Mouse (Mus musculus) myocyte (in vitro differentiated cells): ENCODE data around the gene Samm50. TPM values are rescaled to one million over a fixed set of nuclear protein-coding genes. Genes with fewer than 3 reads are reported as not detected.

Experiments
- H3K27me3 ChIP-seq: one replicate; pipeline ENCODE4 v1.6.1; 2011; ENCODE audit not compliant: control insufficient read depth, insufficient read depth, insufficient read length
- H3K36me3 ChIP-seq: one replicate; pipeline ENCODE4 v1.6.1; 2011; ENCODE audit not compliant: control insufficient read depth, insufficient read depth
- H3K4me2 ChIP-seq: one replicate; pipeline ENCODE4 v1.6.1; 2011; ENCODE audit warnings: low read depth, control low read depth
- H3K4me3 ChIP-seq: one replicate; pipeline ENCODE4 v1.5.1; 2011; ENCODE audit warnings: mild to moderate bottlenecking, control low read depth, moderate library complexity
- H3K79me2 ChIP-seq: one replicate; pipeline ENCODE4 v1.6.1; 2011; ENCODE audit not compliant: control insufficient read depth, insufficient read depth
- H3ac ChIP-seq: one replicate; pipeline ENCODE4 v1.6.1; 2011; ENCODE audit not compliant: control insufficient read depth, insufficient read length
- CEBPB ChIP-seq: IDR thresholded peaks from 2 replicates; pipeline ENCODE4 v1.6.1; 2011; ENCODE audit warnings: mild to moderate bottlenecking, moderate library complexity; ENCODE audit not compliant: poor library complexity, insufficient read depth, severe bottlenecking
- E2F4 ChIP-seq: IDR thresholded peaks from one replicate; pipeline ENCODE4 v1.6.1; 2011; ENCODE audit warnings: mild to moderate bottlenecking, control low read depth, moderate library complexity; ENCODE audit not compliant: insufficient read depth
- MAX ChIP-seq: IDR thresholded peaks from one replicate; pipeline ENCODE4 v1.6.1; 2011; ENCODE audit warnings: low read depth, mild to moderate bottlenecking, control low read depth
- MYOD1 ChIP-seq, 3 experiments: IDR thresholded peaks; one replicate each; pipeline ENCODE4 v1.6.1; 2011; ENCODE audit warnings: control low read depth in 2 of 3, low read depth in 2 of 3, mild to moderate bottlenecking in 2 of 3, moderate library complexity in 1 of 3; ENCODE audit not compliant: insufficient read length in 2 of 3, control insufficient read depth in 1 of 3
- MYOG ChIP-seq, 3 experiments: IDR thresholded peaks; one replicate each; pipeline ENCODE4 v1.6.1; 2011; ENCODE audit warnings: control low read depth in 2 of 3, low read depth in 2 of 3, mild to moderate bottlenecking in 2 of 3; ENCODE audit not compliant: insufficient read length in 2 of 3, control insufficient read depth in 1 of 3, insufficient read depth in 1 of 3
- POLR2A ChIP-seq: IDR thresholded peaks from one replicate; pipeline ENCODE4 v1.6.1; 2011; ENCODE audit warnings: low read depth, mild to moderate bottlenecking, control low read depth, moderate library complexity; ENCODE audit not compliant: insufficient read length
- POLR2AphosphoS2 ChIP-seq: IDR thresholded peaks from one replicate; pipeline ENCODE4 v1.6.1; 2011; ENCODE audit warnings: low read depth, control low read depth; ENCODE audit not compliant: insufficient read length
- REST ChIP-seq: IDR thresholded peaks from one replicate; pipeline ENCODE4 v1.6.1; 2011; ENCODE audit warnings: mild to moderate bottlenecking, control low read depth, moderate library complexity; ENCODE audit not compliant: insufficient read depth, insufficient read length
- SRF ChIP-seq: IDR thresholded peaks from one replicate; pipeline ENCODE4 v1.6.1; 2011; ENCODE audit warnings: low read depth; ENCODE audit not compliant: control insufficient read depth, insufficient read length
- TCF12 ChIP-seq: IDR thresholded peaks from one replicate; pipeline ENCODE4 v1.6.1; 2011; ENCODE audit warnings: mild to moderate bottlenecking, control low read depth; ENCODE audit not compliant: poor library complexity, insufficient read depth, severe bottlenecking
- TCF3 ChIP-seq: IDR thresholded peaks from one replicate; pipeline ENCODE4 v1.6.1; 2011; ENCODE audit warnings: low read depth, control low read depth; ENCODE audit not compliant: insufficient read length
- USF1 ChIP-seq: IDR thresholded peaks from one replicate; pipeline ENCODE4 v1.6.1; 2011; ENCODE audit warnings: low read depth, mild to moderate bottlenecking, control low read depth, moderate library complexity
- polyA plus RNA-seq: library from polyadenylated mRNA; unstranded; fragments of >200 nt; fragmentation: generic; extraction: Trizol; gene quantifications from one replicate; pipeline ENCODE4 v1.2.1, GENCODE M21; 2012; ENCODE audit warnings: missing spikeins

Gene Samm50
- polyA plus RNA-seq, 1 experiment: 116 TPM

DNA sequence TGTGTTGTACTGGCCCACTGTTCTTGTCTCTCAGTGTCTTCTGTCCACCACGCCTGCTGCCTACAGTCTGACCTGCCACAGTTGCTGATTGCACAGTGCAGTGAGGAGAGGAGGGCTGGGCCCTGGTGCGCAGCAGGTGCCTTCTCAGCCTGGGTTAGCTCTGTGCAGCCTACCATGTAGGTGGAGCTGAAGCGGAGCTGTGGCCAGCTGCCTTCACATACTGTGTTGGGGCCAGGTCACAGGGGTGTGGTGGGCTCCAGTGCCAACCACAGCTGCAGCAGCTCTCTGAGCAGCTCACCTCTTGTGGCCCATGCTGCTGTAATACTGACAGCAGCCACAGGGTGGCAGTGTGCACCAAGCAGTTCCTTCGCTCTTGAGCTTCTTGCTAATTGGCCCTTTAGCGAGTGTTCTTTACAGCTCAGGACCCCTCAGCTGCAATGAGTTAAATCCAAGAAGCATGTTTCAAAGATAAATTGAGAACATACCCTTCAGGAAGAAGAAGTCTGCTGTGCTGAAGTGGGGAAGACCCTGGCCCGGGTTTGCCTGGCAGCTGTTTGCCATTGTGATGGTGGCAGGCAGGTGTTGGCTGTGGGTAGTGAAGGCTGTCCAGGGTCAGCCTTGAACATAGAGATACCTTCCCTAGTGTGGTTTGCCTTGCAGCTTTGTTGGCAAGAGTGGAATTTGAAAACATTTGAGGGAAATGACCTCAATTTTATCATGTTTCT lies 20.2 kb downstream of the Samm50 start:
- Histone ChIP-seq H3K27me3 (no peaks in the 10 kb centered on the region), H3K4me2 (peak overlapping the region; percentile 71), H3K4me3 (no peak overlapping the region), H3ac (no peak overlapping the region), H3K79me2 (no peaks in the 10 kb centered on the region), H3K36me3 (peaks cover 23% of the 10 kb centered on the region)
- TF ChIP-seq MYOG (IDR thresholded peaks at IDR 0.05; ENCODE audit: control insufficient read depth in 1 of 3, insufficient read depth in 1 of 3, insufficient read length in 2 of 3, low read depth in 2 of 3): peak; percentile 15 to 92 (median 89)
- peak; percentile 75 to 98 (median 93) for TF ChIP-seq MYOD1 (IDR thresholded peaks at IDR 0.05; ENCODE audit: control insufficient read depth in 1 of 3, insufficient read length in 2 of 3, low read depth in 2 of 3)
- peak; percentile 74 for TF ChIP-seq TCF3
- TF ChIP-seq POLR2AphosphoS2: no peak
- no peak for TF ChIP-seq CEBPB
- peak; percentile 75 for TF ChIP-seq TCF12
- no peak for TF ChIP-seq REST
- TF ChIP-seq USF1: no peak
- no peak for TF ChIP-seq POLR2A
- TF ChIP-seq SRF: no peak
- no peak for TF ChIP-seq MAX
- no peak for TF ChIP-seq E2F4

DNA sequence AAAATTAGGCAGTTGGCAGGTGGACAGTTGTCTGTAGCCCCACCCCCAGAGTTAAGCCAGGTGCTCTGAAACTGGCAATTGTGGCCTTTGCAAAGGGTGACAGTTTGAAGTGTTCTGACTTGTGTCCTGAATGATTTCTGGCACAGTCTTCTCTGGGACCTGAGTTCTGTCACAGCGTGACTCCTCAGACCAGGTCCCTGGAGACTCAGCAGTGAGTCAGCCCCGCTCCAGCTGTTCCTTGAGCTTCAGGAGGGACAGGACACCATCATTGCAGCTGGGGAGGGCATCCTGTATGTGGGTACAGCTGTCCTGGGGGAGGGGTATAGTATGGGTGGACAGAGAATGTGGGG lies 20.7 kb downstream of the Samm50 start:
- TF ChIP-seq E2F4: no peak
- TF ChIP-seq SRF: no peak
- no peak for TF ChIP-seq MAX
- no peak for TF ChIP-seq REST
- TF ChIP-seq POLR2AphosphoS2: peak; percentile 38
- TF ChIP-seq CEBPB: no peak
- no peak for TF ChIP-seq USF1
- no peak for TF ChIP-seq POLR2A
- peak; percentile 99 for TF ChIP-seq TCF12
- TF ChIP-seq MYOG (IDR thresholded peaks at IDR 0.05; ENCODE audit: control insufficient read depth in 1 of 3, insufficient read depth in 1 of 3, insufficient read length in 2 of 3, low read depth in 2 of 3): peak; percentile 90 to 99 (median 98)
- TF ChIP-seq MYOD1 (IDR thresholded peaks at IDR 0.05; ENCODE audit: control insufficient read depth in 1 of 3, insufficient read length in 2 of 3, low read depth in 2 of 3): peak; percentile 88 to 99 (median 99)
- TF ChIP-seq TCF3: peak; percentile 99
- Histone ChIP-seq H3K27me3 (no peaks in the 10 kb centered on the region), H3K4me2 (peak overlapping the region; percentile 71), H3K36me3 (peaks cover 18% of the 10 kb centered on the region), H3K79me2 (no peaks in the 10 kb centered on the region), H3ac (no peak overlapping the region), H3K4me3 (no peak overlapping the region)

DNA sequence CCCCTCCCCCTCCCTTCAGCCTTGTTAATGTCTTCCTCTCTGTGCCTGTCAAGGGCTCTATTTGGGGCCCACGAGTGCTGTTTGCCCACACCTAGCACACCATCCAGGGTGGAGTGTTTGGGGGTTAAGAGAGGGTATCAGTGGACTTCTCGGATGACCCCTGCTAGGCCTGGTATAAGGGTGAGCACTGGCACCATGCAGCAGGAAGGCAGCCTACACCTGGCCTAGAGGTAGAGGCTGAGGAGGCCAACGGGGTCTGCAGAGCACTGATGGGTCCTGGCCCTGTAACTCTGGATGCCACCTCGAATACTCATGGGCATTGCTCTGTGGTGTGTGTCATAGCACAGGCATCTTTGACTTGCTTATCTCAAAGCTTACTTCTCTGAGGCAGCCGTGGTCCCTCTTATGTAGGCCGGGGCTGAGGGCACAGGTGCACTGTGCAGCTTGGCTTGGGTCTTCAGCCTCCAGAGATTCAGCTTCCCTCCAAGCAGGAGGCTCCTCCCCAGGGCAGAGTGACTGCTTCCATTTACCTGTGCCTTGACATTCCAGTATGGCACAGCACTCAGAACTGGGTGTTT lies 21.2 kb downstream of the Samm50 start:
- peak; percentile 30 for TF ChIP-seq SRF
- TF ChIP-seq USF1: no peak
- no peak for TF ChIP-seq MYOD1 (IDR thresholded peaks at IDR 0.05; ENCODE audit: control insufficient read depth in 1 of 3, insufficient read length in 2 of 3, low read depth in 2 of 3)
- no peak for TF ChIP-seq TCF12
- peak in 2 of 3 experiments; percentile 17 to 27 for TF ChIP-seq MYOG (IDR thresholded peaks at IDR 0.05; ENCODE audit: control insufficient read depth in 1 of 3, insufficient read depth in 1 of 3, insufficient read length in 2 of 3, low read depth in 2 of 3)
- H3K79me2 ChIP-seq: no peaks in the 10 kb centered on the region
- no peak overlapping the region for H3ac ChIP-seq
- no peak overlapping the region for H3K4me3 ChIP-seq
- H3K36me3 ChIP-seq: peaks cover 14% of the 10 kb centered on the region
- no peaks in the 10 kb centered on the region for H3K27me3 ChIP-seq
- peak overlapping the region; percentile 71 for H3K4me2 ChIP-seq

DNA sequence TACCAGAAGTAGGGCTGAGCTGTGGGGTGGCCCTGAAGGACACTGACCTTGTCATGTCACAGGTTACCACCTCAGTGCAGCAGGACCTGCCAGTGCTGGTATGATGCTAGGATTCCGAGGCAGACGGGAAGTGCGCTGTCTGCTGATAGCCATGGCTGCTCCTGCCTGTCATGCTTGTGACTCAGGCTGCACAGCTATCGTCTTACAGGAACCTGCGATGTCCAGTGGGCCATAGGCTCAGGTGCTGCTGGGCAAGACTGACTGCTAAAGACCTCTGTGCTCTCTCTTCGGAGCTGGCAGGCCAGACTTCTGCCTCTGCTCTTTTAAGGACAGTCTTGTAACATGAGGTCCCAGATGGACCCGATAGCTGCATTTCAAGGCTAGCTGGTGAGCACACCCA lies 22.4 kb downstream of the Samm50 start:
- H3K4me3 ChIP-seq: no peak overlapping the region

DNA sequence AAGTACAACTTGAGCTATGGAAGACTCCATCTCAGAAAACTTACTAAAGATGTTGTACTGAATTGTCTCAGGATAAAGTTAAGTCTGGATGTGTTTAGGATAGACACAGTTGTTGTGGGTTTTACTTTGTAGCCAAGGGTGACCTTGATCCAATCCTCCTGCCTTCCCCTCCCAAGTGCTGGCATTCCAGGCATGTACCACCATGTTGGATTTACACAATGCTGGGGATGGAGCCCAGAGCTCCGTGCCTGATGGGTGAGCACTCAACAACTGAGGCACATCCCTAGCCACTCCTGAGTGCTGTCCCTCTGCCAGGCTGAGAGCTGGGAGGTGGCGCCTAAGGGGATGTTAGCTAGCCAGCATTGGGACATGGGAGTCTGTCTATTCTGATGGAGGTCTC lies 23.2 kb downstream of the Samm50 start:
- Histone ChIP-seq H3K27me3 (no peaks in the 10 kb centered on the region), H3K4me3 (no peak overlapping the region), H3K36me3 (no peaks in the 10 kb centered on the region), H3K4me2 (no peak overlapping the region), H3ac (no peak overlapping the region), H3K79me2 (no peaks in the 10 kb centered on the region)
- TF ChIP-seq USF1: no peak
- TF ChIP-seq MYOG (IDR thresholded peaks at IDR 0.05; ENCODE audit: control insufficient read depth in 1 of 3, insufficient read depth in 1 of 3, insufficient read length in 2 of 3, low read depth in 2 of 3): peak in 1 of 3 experiments; percentile 6

More for the DNA sequence above, 22.4 kb downstream of the Samm50 start:
- no peak overlapping the region for H3K4me2 ChIP-seq
- H3K36me3 ChIP-seq: peaks cover 4% of the 10 kb centered on the region
- TF ChIP-seq POLR2AphosphoS2 (peak; percentile 9), CEBPB (no peak), MYOD1 (IDR thresholded peaks at IDR 0.05; ENCODE audit: control insufficient read depth in 1 of 3, insufficient read length in 2 of 3, low read depth in 2 of 3) (peak in 1 of 3 experiments; percentile 49)
- no peaks in the 10 kb centered on the region for H3K27me3 ChIP-seq
- H3ac ChIP-seq: no peak overlapping the region
- H3K79me2 ChIP-seq: no peaks in the 10 kb centered on the region
